Mouse (Mus musculus) limb, embryonic 12.5 days (tissue): ENCODE results near the gene Coro1a. TPM values are rescaled to one million over a fixed set of nuclear protein-coding genes. Genes with fewer than 3 reads are reported as not detected.
A peak's percentile ranks its signal among the peaks of the same experiment; 100 is the strongest.

Experiments used
- ATAC-seq: fragments of 200-750 bp; cut with Nextera tagmentation; 2 replicates; pipeline ENCODE4 v1.8.0; 2017; ENCODE audit warnings: low read depth, moderate TSS enrichment; ENCODE audit not compliant: insufficient number of reproducible peaks, insufficient read depth, low FRiP score, low TSS enrichment
- H3K27ac ChIP-seq: fragments of 300-500 bp; sonication (generic); 2 replicates; pipeline ENCODE4 v1.5.1; 2016; ENCODE audit warnings: mild to moderate bottlenecking, moderate library complexity
- H3K27me3 ChIP-seq: fragments of 300-500 bp; sonication (generic); 2 replicates; pipeline ENCODE4 v1.6.1; 2016; ENCODE audit warnings: mild to moderate bottlenecking, moderate library complexity
- H3K36me3 ChIP-seq: fragments of 300-500 bp; sonication (generic); 2 replicates; pipeline ENCODE4 v1.6.1; 2016; ENCODE audit warnings: mild to moderate bottlenecking, moderate library complexity
- H3K4me1 ChIP-seq: fragments of 300-500 bp; sonication (generic); replicated peaks from 2 replicates; pipeline ENCODE4 v1.6.1; 2016
- H3K4me2 ChIP-seq: fragments of 300-500 bp; sonication (generic); 2 replicates; pipeline ENCODE4 v1.6.1; 2016; ENCODE audit warnings: mild to moderate bottlenecking, moderate library complexity
- H3K4me3 ChIP-seq: fragments of 300-500 bp; sonication (generic); replicated peaks from 2 replicates; pipeline ENCODE4 v1.5.1; 2016; ENCODE audit warnings: mild to moderate bottlenecking
- H3K9ac ChIP-seq: fragments of 300-500 bp; sonication (generic); replicated peaks from 2 replicates; pipeline ENCODE4 v1.6.1; 2016; ENCODE audit warnings: mild to moderate bottlenecking, moderate library complexity
- H3K9me3 ChIP-seq: fragments of 300-500 bp; sonication (generic); 2 replicates; pipeline ENCODE4 v1.6.1; 2016; ENCODE audit warnings: mild to moderate bottlenecking, moderate library complexity
- WGBS: fragments of 180-500 bp; shearing (Covaris S2); methylation state at CpG from one replicate; pipeline ENCODE4 v1.1.7; 2016; 5-methylcytosine and 5-hydroxymethylcytosine counted together
- polyA plus RNA-seq: library from polyadenylated mRNA; unstranded; fragments of >200 nt; fragmentation: Nextera tagmentation; extraction: Ambion mirVana; gene quantifications from 2 replicates; pipeline ENCODE4 v1.2.1, GENCODE M21; 2016

Gene Coro1a
- polyA plus RNA-seq, 1 experiment from 2014 or later, result 39.1 TPM

DNA sequence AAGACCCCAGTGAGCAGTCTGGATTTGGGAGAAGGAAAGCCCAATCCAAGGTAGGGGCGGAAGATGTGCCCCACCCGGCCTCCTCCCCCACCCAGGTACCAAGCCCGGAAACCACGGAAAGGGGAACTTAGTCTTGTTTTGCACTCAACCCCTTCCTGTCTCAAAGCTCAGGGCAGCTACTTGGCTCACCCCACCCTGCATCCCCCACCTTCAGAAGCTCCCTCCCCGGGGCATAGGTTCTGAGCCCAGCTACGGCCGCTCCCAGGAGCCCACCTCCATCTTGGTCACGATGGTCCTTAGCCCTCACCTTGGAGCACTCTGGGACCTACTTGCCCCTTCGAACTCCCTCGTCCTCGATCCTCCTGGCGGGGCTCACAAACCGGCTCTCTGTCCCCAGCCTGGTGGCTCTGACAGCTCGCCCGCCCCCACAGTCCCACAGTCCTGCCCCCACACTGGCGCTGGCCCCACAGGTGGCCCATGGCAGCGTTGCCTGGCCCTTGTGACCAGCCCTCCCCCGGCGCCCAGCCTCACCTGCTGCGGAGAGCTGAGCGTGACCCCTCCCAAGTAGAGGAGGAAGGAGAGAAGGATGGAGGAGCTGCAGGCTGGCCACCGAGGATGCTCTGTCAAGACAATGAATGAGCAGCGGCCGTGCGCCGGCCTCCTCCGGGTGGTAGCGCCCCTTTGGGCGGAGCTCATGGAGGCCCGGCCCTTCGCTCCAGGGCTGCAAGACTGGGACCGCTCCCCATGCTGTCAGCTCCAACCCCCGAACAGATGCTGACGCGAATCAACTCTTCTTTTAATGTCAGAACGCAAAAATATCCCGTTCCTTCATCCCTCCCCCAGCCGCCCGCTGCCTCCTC is 3.2 kb downstream of the Coro1a start:
- Histone ChIP-seq H3K4me1 (peaks cover 25% of the 10 kb centered on the region), H3K36me3 (peaks cover 2% of the 10 kb centered on the region; the same call in 1 of the 2 replicates), H3K4me3 (peak overlapping the region; percentile 60), H3K27me3 (peaks cover 37% of the 10 kb centered on the region), H3K4me2 (peak overlapping the region; percentile 99), H3K27ac (no peak overlapping the region), H3K9me3 (0 out of 2 replicates have a peak, but pooled peaks cover 4% of the 10 kb centered on the region), H3K9ac (peak overlapping the region; percentile 65)
- 1% methylated on average over 39 of the region's 39 CpGs for WGBS
- ATAC-seq, result 0 out of 2 replicates have a peak, but pooled peaks have one; percentile 56

DNA sequence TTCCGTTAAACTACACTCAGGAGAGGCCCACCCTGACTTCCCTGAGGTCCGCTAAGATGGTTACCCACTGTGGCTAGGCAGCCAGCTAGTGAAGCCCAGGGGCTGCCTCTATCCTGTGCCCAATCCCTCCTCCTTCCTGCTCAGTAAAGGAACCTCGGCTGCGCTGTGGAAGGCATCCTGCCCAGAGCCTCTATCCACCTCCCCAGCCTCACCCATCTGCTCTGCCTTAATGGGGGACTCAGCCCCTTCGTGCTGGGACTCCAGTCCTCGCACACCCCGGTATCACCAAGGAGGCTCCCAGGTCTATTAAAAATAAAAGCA is 3.9 kb downstream of the Coro1a start:
- Histone ChIP-seq H3K36me3 (peaks cover 2% of the 10 kb centered on the region; the same call in 1 of the 2 replicates), H3K9me3 (0 out of 2 replicates have a peak, but pooled peaks cover under 1% of the 10 kb centered on the region), H3K4me3 (peak overlapping the region; percentile 60), H3K27me3 (peaks cover 37% of the 10 kb centered on the region), H3K4me2 (peak overlapping the region; percentile 99), H3K27ac (no peak overlapping the region), H3K9ac (peak overlapping the region; percentile 65; the same call in 1 of the 2 replicates), H3K4me1 (peaks cover 25% of the 10 kb centered on the region)
- WGBS, result 16% methylated on average over 7 of the region's 7 CpGs
- ATAC-seq, result no peak

DNA sequence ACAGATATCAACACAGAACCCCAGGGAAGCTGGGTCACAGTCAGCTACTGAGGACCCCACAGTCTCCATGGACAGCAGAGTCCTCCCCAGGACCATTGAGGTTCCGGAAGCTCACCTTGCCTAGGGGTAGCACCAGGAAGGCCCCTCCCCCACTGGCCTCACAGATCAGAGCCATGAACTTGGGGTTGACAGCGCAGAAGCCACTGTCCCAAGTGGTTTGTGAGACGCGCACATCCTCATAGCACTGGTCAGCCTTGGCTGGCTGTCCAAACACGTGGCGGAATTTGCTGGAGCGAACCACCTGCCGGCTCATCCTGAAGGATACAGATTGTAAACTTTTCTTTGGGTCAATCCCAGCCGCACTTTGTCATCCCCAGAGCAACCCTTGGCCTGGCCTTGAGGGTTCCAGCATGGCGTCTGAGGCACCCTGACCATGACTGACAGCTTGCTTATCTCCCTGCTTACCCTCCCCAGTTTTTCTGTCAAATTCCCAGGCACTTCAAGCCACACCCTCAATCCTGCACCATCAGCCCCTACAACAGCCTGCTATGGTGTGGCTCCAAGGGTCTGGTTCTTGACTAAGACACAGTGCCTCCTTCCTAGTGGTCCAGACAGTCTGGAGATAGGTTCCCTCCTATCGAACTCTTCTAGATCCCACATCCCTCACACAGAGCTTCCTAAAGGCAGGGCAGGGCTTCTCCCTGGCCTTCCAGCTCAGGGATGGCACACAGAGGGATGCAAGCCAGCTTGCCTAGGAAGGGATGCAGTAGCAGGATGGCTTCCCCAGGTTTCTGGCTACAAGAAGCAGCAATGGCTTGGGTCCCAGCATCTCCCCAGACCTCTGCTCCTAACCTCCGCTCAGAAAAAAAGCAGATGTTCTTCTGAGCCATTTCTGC is 4.5 kb downstream of the Coro1a start:
- Histone ChIP-seq H3K9me3 (no peaks in the 10 kb centered on the region), H3K4me3 (peak overlapping the region; percentile 60), H3K4me2 (peak overlapping the region; percentile 99)

DNA sequence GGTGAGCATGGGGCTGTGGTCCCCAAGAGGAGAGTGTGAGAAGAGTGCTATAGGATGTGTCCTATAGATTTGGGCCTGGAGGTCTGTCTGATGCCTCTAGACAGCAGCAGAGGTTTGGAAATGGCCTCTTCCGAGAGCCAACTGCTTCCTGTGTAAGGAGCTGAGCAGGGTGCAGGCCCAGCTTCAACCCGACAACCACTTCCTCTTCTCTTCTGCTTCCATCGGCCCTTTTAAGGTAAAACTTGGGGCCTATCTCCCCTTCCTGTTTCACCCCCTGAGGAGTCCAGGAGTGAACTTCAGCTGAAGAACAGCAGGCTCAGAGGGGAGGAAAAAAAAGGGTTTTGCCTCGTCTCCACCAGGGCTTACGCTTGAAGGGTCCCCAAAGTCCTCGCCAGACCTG is 5.2 kb downstream of the Coro1a start:
- ATAC-seq, result no peak
- no peak overlapping the region for H3K4me3 ChIP-seq
- no peak overlapping the region for H3K27ac ChIP-seq
- 78% methylated on average over 6 of the region's 6 CpGs for WGBS
- peaks cover 3% of the 10 kb centered on the region; the same call in 1 of the 2 replicates for H3K36me3 ChIP-seq
- H3K9ac ChIP-seq, result no peak overlapping the region
- H3K4me2 ChIP-seq, result no peak overlapping the region
- peaks cover 25% of the 10 kb centered on the region for H3K4me1 ChIP-seq
- no peaks in the 10 kb centered on the region for H3K9me3 ChIP-seq
- peaks cover 37% of the 10 kb centered on the region for H3K27me3 ChIP-seq

More for the DNA sequence above, 4.5 kb downstream of the Coro1a start:
- 82% methylated on average over 12 of the region's 12 CpGs for WGBS
- peaks cover 25% of the 10 kb centered on the region for H3K4me1 ChIP-seq
- H3K27ac ChIP-seq, result no peak overlapping the region
- peaks cover 2% of the 10 kb centered on the region; the same call in 1 of the 2 replicates for H3K36me3 ChIP-seq
- 0 out of 2 replicates have a peak overlapping the region, but pooled peaks have one; percentile 65 for H3K9ac ChIP-seq
- H3K27me3 ChIP-seq, result peaks cover 37% of the 10 kb centered on the region
- ATAC-seq, result no peak

DNA sequence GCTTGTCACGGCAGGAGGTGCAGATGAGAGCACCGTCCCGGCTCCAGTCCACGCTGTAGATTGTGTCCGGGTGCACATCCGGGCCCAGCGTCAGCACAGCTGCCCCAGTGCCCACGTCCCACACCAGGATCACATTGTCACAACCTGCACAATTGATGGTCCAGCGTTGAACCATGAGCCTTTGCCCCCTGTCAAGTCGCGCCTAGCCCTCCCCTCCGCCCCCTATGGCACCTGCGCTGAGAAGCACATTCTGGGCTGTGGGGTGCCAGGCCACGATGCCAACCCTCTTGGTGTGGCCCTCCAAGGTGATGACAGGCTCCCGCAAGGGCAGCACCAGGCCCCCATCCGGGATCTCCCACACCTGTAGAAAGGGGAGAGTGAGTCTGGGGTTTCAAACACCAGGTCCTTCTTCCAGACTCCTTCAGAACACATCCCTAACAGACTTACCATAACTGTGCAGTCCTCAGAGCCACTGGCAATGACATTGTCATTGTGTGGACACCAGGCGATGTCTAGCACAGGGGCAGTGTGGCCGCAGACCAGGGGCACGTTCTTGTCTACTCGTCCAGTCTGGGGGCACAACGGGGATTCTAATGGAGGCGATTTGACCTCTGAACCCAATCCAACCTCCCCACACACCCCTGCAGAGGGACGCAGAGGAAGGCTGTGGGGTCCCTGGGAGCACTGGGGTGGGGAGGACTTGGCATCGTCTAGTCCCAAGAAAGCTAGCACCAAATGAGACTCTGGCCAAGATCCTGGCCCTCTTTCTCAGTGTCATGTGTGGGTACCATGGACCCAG is 5.8 kb downstream of the Coro1a start:
- peaks cover 31% of the 10 kb centered on the region for H3K4me1 ChIP-seq
- WGBS, result 63% methylated on average over 24 of the region's 24 CpGs
- H3K4me2 ChIP-seq, result 0 out of 2 replicates have a peak overlapping the region, but pooled peaks have one; percentile 13
- H3K27ac ChIP-seq, result no peak overlapping the region
- peaks cover 8% of the 10 kb centered on the region; the same call in 1 of the 2 replicates for H3K36me3 ChIP-seq
- no peaks in the 10 kb centered on the region for H3K9me3 ChIP-seq
- H3K27me3 ChIP-seq, result peaks cover 37% of the 10 kb centered on the region
- H3K4me3 ChIP-seq, result no peak overlapping the region
- no peak for ATAC-seq
- H3K9ac ChIP-seq, result no peak overlapping the region; the same call in 1 of the 2 replicates

DNA sequence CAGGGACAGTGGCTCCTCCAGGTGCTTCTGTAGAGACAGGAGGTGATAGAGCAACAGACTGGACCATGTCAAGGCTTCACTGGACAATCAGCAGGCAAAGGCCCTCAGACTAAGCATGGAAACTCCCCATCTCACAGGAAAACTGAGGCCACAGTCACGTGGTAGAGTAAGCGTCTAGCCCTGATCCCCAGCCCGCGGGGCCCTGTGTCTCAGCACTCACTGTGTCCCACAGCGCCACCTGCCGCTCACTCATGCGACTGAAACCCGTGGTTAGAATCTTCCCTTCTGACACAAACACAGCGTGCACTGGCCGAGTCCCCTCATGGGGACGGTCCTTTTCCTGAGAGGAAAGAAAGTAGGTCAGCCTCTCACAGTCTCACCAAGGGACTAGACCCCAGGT is 6.5 kb downstream of the Coro1a start:
- H3K27ac ChIP-seq, result no peak overlapping the region
- 0 out of 2 replicates have a peak overlapping the region, but pooled peaks have one; percentile 13 for H3K4me2 ChIP-seq
- no peak overlapping the region; the same call in 1 of the 2 replicates for H3K9ac ChIP-seq
- no peaks in the 10 kb centered on the region for H3K9me3 ChIP-seq
- H3K36me3 ChIP-seq, result peaks cover 8% of the 10 kb centered on the region; the same call in 1 of the 2 replicates
- H3K4me1 ChIP-seq, result peaks cover 35% of the 10 kb centered on the region
- ATAC-seq, result no peak
- 2% methylated on average over 11 of the region's 11 CpGs for WGBS
- H3K27me3 ChIP-seq, result peaks cover 35% of the 10 kb centered on the region
- H3K4me3 ChIP-seq, result no peak overlapping the region

DNA sequence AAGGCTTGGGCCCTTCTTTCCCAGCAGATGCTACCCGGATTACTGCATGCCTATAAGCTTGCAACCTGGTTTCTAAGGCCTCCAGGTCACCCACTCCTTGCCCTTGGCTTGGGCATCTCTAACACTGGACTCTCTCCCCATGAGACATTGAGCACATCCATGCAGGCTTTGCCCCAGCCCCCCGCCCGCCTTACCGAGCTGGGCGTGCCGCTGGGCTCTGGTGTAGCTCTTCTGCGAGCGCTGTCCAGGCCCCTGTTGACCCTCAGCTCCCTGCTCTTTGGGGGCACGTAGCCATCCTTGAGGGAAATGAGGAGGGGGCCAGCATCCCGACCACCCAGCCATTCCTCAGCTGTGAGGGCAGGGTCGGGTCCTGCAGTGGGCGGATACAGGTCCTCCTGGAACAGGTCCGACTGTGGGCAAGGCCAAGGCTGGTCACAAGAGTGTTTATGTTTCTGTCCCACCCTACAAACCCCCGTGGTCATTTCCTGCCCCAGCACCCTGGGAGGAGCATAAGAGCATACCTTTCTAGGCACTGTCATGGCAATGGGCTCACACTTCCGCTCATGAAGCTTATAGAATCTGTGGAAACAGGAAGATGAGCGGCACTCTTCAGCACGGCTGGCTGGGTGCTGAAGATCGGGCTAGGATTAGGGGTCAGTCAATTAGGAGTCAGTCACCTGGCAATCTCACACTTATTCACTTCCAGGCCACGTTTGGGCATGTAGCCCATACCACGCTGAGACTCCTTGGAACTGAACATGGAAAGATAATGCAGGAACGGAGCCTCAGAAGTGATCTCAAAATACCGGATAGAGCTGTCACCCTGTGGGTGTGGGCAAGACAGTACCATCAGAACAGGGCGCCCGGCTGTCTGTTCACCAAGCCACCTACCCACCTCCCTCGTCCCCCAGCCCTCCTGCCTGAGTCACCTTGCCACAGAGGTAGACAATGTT is 7.2 kb downstream of the Coro1a start:
- Histone ChIP-seq H3K9me3 (no peaks in the 10 kb centered on the region), H3K4me1 (peaks cover 35% of the 10 kb centered on the region), H3K27ac (no peak overlapping the region), H3K9ac (no peak overlapping the region; the same call in 1 of the 2 replicates), H3K4me3 (no peak overlapping the region), H3K4me2 (no peak overlapping the region), H3K27me3 (peaks cover 28% of the 10 kb centered on the region), H3K36me3 (peaks cover 8% of the 10 kb centered on the region; the same call in 1 of the 2 replicates)
- ATAC-seq, result no peak
- WGBS, result 87% methylated on average over 25 of the region's 25 CpGs

- Histone ChIP-seq H3K9ac (no peak overlapping the region), H3K27me3 (peaks cover 4% of the 10 kb centered on the region), H3K4me2 (no peak overlapping the region), H3K4me3 (no peak overlapping the region), H3K4me1 (peaks cover 24% of the 10 kb centered on the region), H3K36me3 (peaks cover 8% of the 10 kb centered on the region; the same call in 1 of the 2 replicates), H3K27ac (no peak overlapping the region), H3K9me3 (no peaks in the 10 kb centered on the region)
- WGBS, result 95% methylated on average over 8 of the region's 8 CpGs
- ATAC-seq, result no peak
Measured at GRCm38 (mm10) chr7:126697838-126698237, 9.7 kb downstream of the Coro1a start.

DNA sequence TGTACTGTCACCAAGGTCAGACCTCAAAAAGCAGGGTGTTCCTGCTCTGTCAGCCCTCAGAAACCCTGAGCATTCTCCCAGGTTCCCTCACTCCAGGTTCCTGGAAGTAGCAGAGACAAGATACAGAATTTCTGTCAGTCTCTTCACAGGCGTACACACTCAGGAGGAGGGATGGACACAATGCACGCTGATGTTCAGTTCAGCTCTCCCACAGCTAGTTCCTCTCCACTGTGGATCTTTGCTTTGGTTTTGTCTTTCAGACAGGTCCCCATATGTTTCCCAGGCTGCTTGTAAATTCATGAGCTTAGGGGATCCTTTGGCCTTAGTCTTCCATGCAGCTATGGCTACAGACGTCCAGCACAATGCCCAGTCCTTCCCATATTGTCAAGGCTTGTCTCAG is 10.7 kb downstream of the Coro1a start:
- Histone ChIP-seq H3K36me3 (peaks cover 17% of the 10 kb centered on the region), H3K27ac (no peak overlapping the region), H3K4me2 (peak overlapping the region; percentile 90), H3K4me3 (peak overlapping the region; percentile 77), H3K4me1 (peaks cover 24% of the 10 kb centered on the region), H3K9me3 (no peaks in the 10 kb centered on the region), H3K27me3 (no peaks in the 10 kb centered on the region), H3K9ac (peak overlapping the region; percentile 90; the same call in 1 of the 2 replicates)
- WGBS, result 74% methylated on average over 3 of the region's 3 CpGs
- no peak for ATAC-seq
